Mouse (Mus musculus): ENCODE results near the gene Zfp282.

DNA sequence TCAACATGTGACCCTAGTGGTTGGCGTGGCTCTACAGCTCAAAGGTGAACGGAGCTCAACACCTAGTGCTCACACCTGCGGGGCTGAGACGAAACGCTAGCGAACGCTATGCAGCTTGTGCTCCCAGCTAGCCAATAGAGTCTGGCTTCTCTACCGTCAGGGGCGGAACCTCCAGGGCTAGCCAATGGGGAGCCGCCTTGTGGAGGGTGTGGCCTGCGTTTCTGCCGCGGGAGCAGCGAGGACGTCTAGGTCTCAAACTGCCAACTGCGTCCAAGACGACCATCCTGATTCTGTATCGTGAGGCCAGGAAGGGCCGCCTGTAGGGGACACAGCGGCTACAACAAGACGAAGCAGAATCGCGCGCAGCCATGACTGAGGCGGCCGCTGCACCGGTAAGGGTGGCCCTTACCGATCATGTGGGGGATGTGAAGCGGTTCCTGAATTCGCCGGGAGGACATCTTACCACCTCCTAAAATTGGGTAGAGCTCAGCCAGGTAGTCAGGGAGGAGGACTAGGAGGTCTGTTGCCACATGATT, 76.3 kb downstream of the Zfp282 start, which contains the start of gene Zfp956:
- TF ChIP-seq CTCF (IDR thresholded peaks at IDR 0.05; ENCODE audit: low read depth) (peak; percentile 39), EP300 (optimal IDR thresholded peaks at IDR 0.05) (no peak)

Data from stomach, postnatal 0 days (tissue).